Comparison of ENCODE assay signal across 17 mouse cellular contexts in genomic region chr9:58394605-58395004, GRCm38 (mm10).
DNase-seq lines count a peak whose midpoint lies in the region; ATAC-seq lines count a peak whose summit lies in the region.
"Had no signal": no experiment of that assay in that cellular context is flagged by ENCODE, and none has a peak within 500 bp of the region (broad histone marks: within the 10 kb centered on the region; RNA-seq: fewer than 3 reads in every experiment).

No protein-coding gene starts in this region.

- DNase-seq in cerebellum, adult 18-20 months, result peak; percentile 19 to 32
- DNase-seq in cerebellum, adult 9-11 months, result peak; percentile 32
- DNase-seq in cerebellum, adult 11-12 months, result no peak
- peak; percentile 43 to 56 for DNase-seq in cerebellum, postnatal 14 days
- no peak for DNase-seq in cerebellum, adult 8-10 months
- DNase-seq in cerebellum, postnatal 25 days, result peak; percentile 45 to 48
- DNase-seq: adrenal gland, adult 8-10 months; adrenal gland, postnatal 14 days; adrenal gland, postnatal 36 days; B cell, adult 2 months; embryo, embryonic 11 days had no signal

- no peak for ATAC-seq in cerebellum, adult (ENCODE audit: insufficient number of reproducible peaks, low FRiP score, low TSS enrichment)
- ATAC-seq: activated CD4-positive, CD25-positive, alpha-beta regulatory T cell, adult 4 months; CD4-positive, CD25-positive, alpha-beta regulatory T cell, adult 4 months; forebrain, embryonic 14.5 days; forebrain, embryonic 16.5 days; Patski had no signal

Comparison
In these comparisons a context has a peak if more than half of its experiments do, and no peak if none do; other contexts are left out.
1. DNase-seq: peak in cerebellum, adult 18-20 months (2 of 2), cerebellum, adult 9-11 months (single experiment), cerebellum, postnatal 14 days (2 of 2) and cerebellum, postnatal 25 days (2 of 2); none in cerebellum, adult 11-12 months (single experiment) and cerebellum, adult 8-10 months (single experiment).